Mouse (Mus musculus): ENCODE measurements around the gene Lsamp.
A peak's percentile ranks its signal among the peaks of the same experiment; 100 is the strongest.

Lsamp gene

GRCm38 (mm10) chr16:42048138-42048537, 2064.0 kb downstream of the Lsamp start:
- DNase-seq (ENCODE audit: low read depth, low spot score): no peak

DNA sequence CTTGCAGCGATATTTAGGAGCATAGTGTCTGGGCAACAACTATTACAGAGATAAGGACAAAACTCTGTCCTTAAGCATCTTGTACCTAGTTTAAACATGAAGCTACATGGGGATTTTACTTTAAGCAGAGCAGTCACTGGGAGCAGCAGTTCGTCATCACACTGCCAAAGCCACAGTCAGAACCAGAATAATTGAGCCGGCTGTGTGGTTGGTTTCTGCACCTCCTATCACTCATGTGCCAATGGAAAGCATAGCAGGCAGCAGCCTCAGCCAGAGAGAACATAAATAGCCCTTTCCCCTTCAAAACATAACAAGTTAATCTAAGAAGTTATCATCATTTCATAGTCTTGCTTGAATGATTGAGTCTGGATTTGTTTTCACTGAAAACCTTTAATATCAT, 2075.8 kb downstream of the Lsamp start:
- no peak for DNase-seq (ENCODE audit: low read depth, low spot score)

DNA sequence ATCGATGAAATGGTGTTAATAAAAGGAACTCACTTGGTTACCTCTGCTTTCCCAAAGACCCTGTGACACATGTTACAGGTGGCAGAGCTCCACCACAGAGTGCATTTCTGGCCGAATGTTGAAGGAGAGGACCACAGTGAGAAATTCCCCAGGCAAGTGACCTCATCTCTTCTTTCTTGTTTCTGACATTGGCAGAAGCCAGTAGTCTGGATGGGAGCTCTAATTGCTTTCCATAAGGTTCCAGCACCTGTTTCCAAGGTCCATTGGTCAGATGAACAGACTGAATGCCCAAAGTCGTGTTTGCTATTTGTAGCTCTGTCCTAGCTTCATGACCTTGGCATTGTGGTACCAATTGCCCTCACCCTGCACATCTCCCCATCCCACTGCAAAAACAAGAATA, 2090.2 kb downstream of the Lsamp start:
- DNase-seq (ENCODE audit: low read depth, low spot score): no peak

DNA sequence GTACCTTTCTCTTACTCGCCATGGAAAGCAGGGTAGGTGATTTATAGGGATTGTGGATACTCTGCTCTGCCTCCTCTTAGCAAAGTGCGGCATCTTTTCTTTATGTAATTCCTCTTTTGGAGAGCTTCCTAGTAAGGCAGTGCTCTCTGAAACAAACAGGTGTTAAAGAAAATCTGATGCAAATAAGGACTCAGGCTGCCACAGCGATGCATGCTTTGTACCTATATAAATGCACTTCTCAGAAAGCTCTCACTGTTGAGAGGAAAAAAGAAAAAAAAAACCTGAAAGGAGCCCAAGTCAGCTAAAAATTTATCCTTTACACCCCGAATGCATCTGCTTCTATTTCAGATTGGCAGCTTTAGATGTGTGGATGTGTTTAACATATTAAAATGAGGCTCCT, 2095.4 kb downstream of the Lsamp start:
- DNase-seq (ENCODE audit: low read depth, low spot score): no peak

DNA sequence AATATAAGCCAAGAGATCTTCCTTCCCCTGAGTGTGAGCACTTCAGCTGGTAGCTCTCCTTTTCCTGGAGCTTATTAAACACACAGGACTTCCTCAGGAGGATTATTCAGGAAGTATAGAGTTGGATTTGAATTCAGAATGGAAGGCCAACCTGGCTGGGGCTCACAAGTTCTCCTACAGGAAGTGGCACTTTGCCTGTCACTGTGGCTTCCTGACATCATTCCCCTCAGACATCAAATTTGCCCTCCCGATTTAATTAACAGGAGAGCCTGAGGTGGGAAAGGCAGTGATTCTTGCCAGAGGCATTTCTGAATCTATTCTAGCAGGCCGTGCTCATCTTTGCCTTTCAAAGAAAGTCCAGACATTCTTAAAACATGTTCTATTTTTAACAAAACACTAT, 2097.4 kb downstream of the Lsamp start:
- DNase-seq (ENCODE audit: low read depth, low spot score): no peak

GRCm38 (mm10) chr16:42097510-42097909, 2113.3 kb downstream of the Lsamp start:
- DNase-seq (ENCODE audit: low read depth, low spot score): no peak

- DNase-seq (ENCODE audit: low read depth, low spot score): no peak
These were observed 2118.0 kb downstream of the Lsamp start for GRCm38 (mm10) chr16:42102186-42102585.

DNA sequence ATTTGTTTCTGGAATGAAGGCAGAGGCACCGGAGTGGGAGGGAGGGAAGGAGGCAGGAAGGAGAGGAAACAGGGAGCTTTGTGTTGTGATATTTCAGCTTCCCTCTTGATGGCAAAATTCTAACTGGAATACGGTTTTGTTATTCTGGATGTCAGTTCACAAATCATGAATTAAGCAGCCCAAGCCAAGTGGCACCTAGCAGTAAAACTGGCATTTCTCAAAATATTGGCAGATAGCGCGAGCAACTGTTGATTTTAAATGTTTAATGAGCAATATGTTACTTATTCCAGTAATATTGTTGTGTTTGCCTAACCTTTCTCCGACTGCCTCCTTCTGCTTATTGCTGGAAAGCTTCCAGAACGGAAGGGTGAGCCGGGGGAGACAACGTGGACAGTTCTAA, 2118.5 kb downstream of the Lsamp start:
- no peak for DNase-seq (ENCODE audit: low read depth, low spot score)

DNA sequence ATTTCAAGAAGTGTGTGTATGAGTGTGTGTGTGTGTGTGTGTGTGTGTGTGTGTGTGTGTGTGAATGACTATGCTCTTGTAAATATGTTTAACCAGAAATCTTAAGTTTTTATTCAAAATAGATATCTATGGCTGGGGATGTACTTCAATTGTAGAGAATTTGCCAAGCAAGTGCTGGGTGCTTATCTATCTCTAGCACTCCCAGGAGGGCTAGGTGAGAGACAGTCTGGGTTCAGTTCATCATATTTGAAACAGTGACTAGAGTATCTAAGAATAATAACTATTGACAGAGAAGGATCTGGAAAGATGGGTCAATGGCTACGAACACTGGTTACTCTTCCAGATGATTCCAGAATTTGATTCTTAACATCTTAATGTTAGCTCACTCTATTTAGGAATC, 2128.1 kb downstream of the Lsamp start:
- no peak for DNase-seq (ENCODE audit: low read depth, low spot score)

DNA sequence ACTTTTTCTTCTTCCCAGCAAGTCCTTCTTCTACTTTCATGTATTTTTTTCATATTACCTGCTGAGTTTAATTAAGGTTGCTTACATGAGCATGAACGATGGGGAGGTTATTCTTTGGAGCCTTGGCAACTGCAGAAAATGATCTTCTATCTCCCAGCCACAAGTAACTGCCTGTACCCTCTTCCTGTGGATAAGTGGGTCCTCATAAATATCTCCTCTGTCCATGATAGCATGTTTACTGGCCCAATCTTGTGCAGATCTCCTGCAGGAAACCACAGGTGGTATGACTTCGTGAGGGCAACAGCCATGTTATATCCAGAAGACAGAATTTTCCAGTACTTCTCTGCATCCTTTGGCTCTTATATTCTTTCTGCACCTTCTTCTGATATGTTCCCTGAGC, 2129.1 kb downstream of the Lsamp start:
- DNase-seq (ENCODE audit: low read depth, low spot score): no peak

DNA sequence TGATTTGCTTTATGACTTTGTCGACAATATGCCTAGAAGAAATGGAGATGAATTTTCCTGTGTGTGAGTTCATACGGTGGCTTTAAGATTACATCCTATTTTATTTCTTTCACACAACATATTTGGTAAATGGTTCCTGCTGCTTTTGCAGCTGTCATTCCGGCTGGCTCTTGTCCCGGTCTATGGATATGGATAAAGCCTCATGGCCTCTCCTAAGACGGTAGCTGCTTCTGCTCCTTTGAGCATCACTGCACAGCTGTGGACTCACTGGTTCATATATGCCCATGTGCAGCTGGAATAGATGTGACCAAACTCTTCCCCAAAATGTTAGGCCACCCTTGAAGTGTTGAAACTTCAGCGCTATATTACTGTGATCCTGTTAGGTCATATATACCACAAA, 2137.6 kb downstream of the Lsamp start:
- DNase-seq (ENCODE audit: low read depth, low spot score): no peak

DNA sequence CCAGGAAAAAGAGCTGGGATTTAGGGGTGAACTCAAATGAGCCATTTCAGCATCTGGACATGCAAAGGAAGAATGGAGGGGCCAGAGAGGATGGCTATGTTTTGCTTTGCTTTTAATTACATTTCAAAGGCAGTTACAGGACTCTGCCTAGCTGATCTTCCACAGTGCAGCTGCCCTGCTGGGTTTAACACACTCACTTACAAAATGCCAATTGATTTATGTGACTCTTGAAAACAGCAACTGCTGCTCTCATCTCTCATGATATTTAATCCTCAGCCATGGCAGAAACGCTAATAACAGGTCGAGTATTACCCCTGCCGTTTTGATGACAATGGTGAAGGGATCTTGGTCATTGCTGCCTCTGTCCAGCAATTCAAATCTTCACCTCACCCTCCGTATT, 2139.7 kb downstream of the Lsamp start:
- DNase-seq (ENCODE audit: low read depth, low spot score): no peak

DNA sequence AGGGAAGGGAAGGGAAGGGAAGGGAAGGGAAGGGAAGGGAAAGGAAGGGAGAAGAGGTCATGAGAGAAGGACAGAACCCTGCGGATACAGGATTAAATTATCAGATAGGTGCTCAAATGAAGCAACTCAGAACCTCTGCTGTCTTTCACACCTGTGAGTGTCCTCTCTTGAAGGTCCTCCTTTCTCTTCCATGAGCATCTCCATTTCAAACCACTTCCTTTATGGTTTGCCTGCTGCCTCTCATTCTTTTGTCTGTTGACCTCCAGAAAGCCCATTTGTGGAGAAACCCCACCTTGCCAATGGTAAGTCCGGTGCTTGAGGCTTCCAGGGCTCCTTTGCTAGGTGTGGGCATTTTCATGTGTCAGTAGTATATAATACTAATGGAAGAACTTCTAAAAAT, 2141.9 kb downstream of the Lsamp start:
- DNase-seq (ENCODE audit: low read depth, low spot score): no peak

- no peak for DNase-seq (ENCODE audit: low read depth, low spot score)
These were observed 2163.0 kb downstream of the Lsamp start for GRCm38 (mm10) chr16:42147164-42147563.

- DNase-seq (ENCODE audit: low read depth, low spot score): peak; percentile 23
These were observed 2165.2 kb downstream of the Lsamp start for GRCm38 (mm10) chr16:42149216-42149942.

- DNase-seq (ENCODE audit: low read depth, low spot score): no peak
These were observed 2168.5 kb downstream of the Lsamp start for GRCm38 (mm10) chr16:42152640-42153039.

- no peak for DNase-seq (ENCODE audit: low read depth, low spot score)
These were observed 2173.7 kb downstream of the Lsamp start for GRCm38 (mm10) chr16:42157816-42158215.

DNA sequence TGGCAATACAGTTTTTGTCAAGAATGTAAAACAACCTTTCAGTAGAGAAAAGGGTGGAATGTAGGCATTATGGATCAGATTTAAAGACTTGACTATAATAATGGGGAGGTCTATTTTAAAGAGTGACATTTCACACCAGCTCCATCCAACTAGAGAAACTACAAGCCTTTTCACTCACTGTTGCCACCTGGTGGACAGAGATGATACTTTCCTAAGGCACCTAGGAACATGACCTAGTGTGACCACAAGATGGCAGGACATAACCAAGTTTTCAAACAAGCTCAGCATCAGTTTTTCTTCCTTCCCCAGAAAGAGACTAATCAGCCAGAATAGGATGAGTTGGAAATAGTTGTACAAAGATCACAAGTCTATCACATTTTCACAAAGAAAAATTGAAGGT, 2180.8 kb downstream of the Lsamp start:
- DNase-seq (ENCODE audit: low read depth, low spot score): peak; percentile 82

DNA sequence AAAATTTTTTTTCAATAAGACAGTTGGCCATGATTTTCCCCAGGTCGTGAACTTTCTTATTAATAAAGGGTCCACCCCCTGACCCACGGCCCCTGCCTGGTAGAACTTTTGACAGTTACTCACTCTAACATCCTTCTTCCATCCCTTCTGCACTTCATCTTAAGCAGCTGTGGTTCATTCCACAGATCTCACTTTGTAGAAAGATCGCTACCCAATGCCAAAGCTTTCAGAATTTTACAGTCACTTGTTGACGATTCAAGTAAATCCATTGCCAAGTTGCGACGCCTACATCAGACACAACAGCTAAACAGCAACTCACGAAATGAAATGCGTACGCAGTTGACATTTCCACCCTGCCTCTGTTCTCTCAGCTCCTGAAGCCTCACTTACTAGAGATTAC, 2184.1 kb downstream of the Lsamp start:
- no peak for DNase-seq (ENCODE audit: low read depth, low spot score)

GRCm38 (mm10) chr16:42169447-42170140, 2185.4 kb downstream of the Lsamp start:
- peak; percentile 79 for DNase-seq (ENCODE audit: low read depth, low spot score)

DNA sequence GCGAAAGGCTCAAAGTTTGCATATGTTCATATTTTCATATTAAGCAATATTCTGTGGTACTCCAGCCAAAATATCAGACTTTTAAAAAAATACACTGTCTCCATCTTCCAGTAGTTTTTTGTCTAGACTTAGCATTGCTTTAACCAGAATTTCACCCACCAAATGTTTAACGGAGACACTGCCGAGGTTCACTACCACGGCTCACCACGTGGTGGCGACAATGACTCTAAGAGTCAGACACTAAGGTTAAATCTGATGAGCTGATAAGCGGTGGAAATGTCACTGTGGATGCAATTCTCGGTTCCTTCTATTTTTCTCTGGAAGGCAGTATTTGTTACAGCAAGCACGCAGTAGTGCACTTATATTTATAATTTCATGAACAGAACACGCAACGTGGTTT, 2188.3 kb downstream of the Lsamp start:
- DNase-seq (ENCODE audit: low read depth, low spot score): peak; percentile 62

GRCm38 (mm10) chr16:42178866-42179265, 2194.7 kb downstream of the Lsamp start:
- no peak for DNase-seq (ENCODE audit: low read depth, low spot score)

DNA sequence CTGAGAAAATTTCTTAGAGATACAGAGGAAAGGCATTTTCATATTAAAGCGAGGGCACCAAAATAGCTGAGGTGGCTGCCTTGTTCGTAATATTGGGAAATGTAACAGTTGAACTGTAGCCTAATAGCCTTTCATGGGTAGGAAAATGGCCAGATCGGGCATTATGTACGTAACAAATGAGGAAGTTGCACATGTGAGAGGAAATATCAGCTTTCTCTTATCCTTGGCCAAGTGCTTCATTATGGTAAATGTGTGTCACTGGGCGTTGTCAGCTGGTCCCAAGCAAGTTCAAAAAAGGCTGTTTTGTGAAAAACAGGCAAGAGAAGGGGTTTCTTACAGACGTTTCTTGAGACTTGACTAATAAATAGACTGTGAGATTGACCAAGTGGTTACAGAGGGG, 2195.9 kb downstream of the Lsamp start:
- no peak for DNase-seq (ENCODE audit: low read depth, low spot score)

All from R1 (cell line).